Mouse (Mus musculus) testis, adult 2 months (tissue): ENCODE results near the gene Etl4. TPM values are rescaled to one million over a fixed set of nuclear protein-coding genes. Genes with fewer than 3 reads are reported as not detected.

Experiments used
- H3K27ac ChIP-seq: fragments of 200-500 bp; 2 replicates; pipeline ENCODE4 v1.5.1; 2012; ENCODE audit warnings: low read depth, low read length; ENCODE audit not compliant: control insufficient read depth, insufficient read depth
- H3K27me3 ChIP-seq: fragments of 200-500 bp; 2 replicates; pipeline ENCODE4 v1.6.1; 2012; ENCODE audit warnings: mild to moderate bottlenecking, low read length, moderate library complexity; ENCODE audit not compliant: control insufficient read depth, insufficient read depth
- H3K36me3 ChIP-seq: fragments of 200-500 bp; 2 replicates; pipeline ENCODE4 v1.6.1; 2012; ENCODE audit warnings: mild to moderate bottlenecking, low read length; ENCODE audit not compliant: control insufficient read depth, insufficient read depth
- H3K4me1 ChIP-seq: fragments of 200-500 bp; 2 replicates; pipeline ENCODE4 v1.6.1; 2012; ENCODE audit warnings: low read length; ENCODE audit not compliant: control insufficient read depth, insufficient read depth
- H3K4me3 ChIP-seq: fragments of 200-500 bp; 2 replicates; pipeline ENCODE4 v1.5.1; 2012; ENCODE audit warnings: low read depth, mild to moderate bottlenecking, low read length, moderate library complexity, mixed read lengths; ENCODE audit not compliant: control insufficient read depth
- CTCF ChIP-seq: fragments of 200-500 bp; IDR thresholded peaks from 2 replicates; pipeline ENCODE4 v1.5.1; 2012; ENCODE audit warnings: low read depth, mild to moderate bottlenecking, inconsistent platforms, low read length, moderate library complexity; ENCODE audit not compliant: control insufficient read depth, insufficient read depth, insufficient replicate concordance
- POLR2A ChIP-seq: fragments of 200-500 bp; IDR thresholded peaks from 2 replicates; pipeline ENCODE4 v1.6.1; 2012; ENCODE audit warnings: low read depth, mild to moderate bottlenecking, inconsistent platforms, low read length, moderate library complexity; ENCODE audit not compliant: control insufficient read depth
- polyA plus RNA-seq: library from polyadenylated mRNA; depleted of rRNA; stranded (reverse); fragments of >200 nt; gene quantifications from 2 replicates; pipeline ENCODE4 v1.2.3, GENCODE M21; 2012

The Etl4 gene
- polyA plus RNA-seq, 1 experiment: 16.3 TPM

- no peaks in the 10 kb centered on the region for H3K4me1 ChIP-seq
- H3K4me3 ChIP-seq: no peak overlapping the region
- H3K27ac ChIP-seq: no peak overlapping the region
- TF ChIP-seq POLR2A (no peak), CTCF (no peak)
- no peaks in the 10 kb centered on the region for H3K27me3 ChIP-seq
- no peaks in the 10 kb centered on the region for H3K36me3 ChIP-seq
These were observed 719.7 kb downstream of the Etl4 start for GRCm38 (mm10) chr2:20629156-20629712.

GRCm38 (mm10) chr2:20638604-20639003 lies 729.0 kb downstream of the Etl4 start:
- Histone ChIP-seq H3K27ac (no peak overlapping the region), H3K4me1 (no peaks in the 10 kb centered on the region), H3K36me3 (no peaks in the 10 kb centered on the region), H3K4me3 (no peak overlapping the region), H3K27me3 (no peaks in the 10 kb centered on the region)
- TF ChIP-seq POLR2A (no peak), CTCF (no peak)

- TF ChIP-seq CTCF (no peak), POLR2A (no peak)
- Histone ChIP-seq H3K4me3 (no peak overlapping the region), H3K36me3 (no peaks in the 10 kb centered on the region), H3K27ac (no peak overlapping the region), H3K27me3 (no peaks in the 10 kb centered on the region), H3K4me1 (no peaks in the 10 kb centered on the region)
These were observed 730.1 kb downstream of the Etl4 start for GRCm38 (mm10) chr2:20639721-20640120.

GRCm38 (mm10) chr2:20642818-20643217 lies 733.2 kb downstream of the Etl4 start:
- Histone ChIP-seq H3K27me3 (no peaks in the 10 kb centered on the region), H3K4me3 (no peak overlapping the region), H3K27ac (no peak overlapping the region), H3K36me3 (no peaks in the 10 kb centered on the region), H3K4me1 (no peaks in the 10 kb centered on the region)
- TF ChIP-seq POLR2A: no peak
- no peak for TF ChIP-seq CTCF

GRCm38 (mm10) chr2:20649817-20650216 lies 740.2 kb downstream of the Etl4 start:
- no peaks in the 10 kb centered on the region for H3K27me3 ChIP-seq
- no peaks in the 10 kb centered on the region for H3K36me3 ChIP-seq
- no peak overlapping the region for H3K4me3 ChIP-seq
- TF ChIP-seq CTCF (no peak), POLR2A (no peak)
- H3K4me1 ChIP-seq: no peaks in the 10 kb centered on the region
- H3K27ac ChIP-seq: no peak overlapping the region

GRCm38 (mm10) chr2:20653116-20653515 lies 743.5 kb downstream of the Etl4 start:
- Histone ChIP-seq H3K4me3 (no peak overlapping the region), H3K27ac (no peak overlapping the region), H3K36me3 (no peaks in the 10 kb centered on the region), H3K4me1 (no peaks in the 10 kb centered on the region), H3K27me3 (no peaks in the 10 kb centered on the region)
- no peak for TF ChIP-seq CTCF
- no peak for TF ChIP-seq POLR2A

GRCm38 (mm10) chr2:20654058-20654457 lies 744.5 kb downstream of the Etl4 start:
- no peaks in the 10 kb centered on the region for H3K36me3 ChIP-seq
- H3K4me3 ChIP-seq: no peak overlapping the region
- H3K27ac ChIP-seq: no peak overlapping the region
- H3K27me3 ChIP-seq: no peaks in the 10 kb centered on the region
- no peaks in the 10 kb centered on the region for H3K4me1 ChIP-seq
- no peak for TF ChIP-seq POLR2A
- TF ChIP-seq CTCF: no peak
